Mouse (Mus musculus) stomach, postnatal 0 days (tissue): ENCODE data around the gene Olfr209.

Source experiments
- CTCF ChIP-seq: IDR thresholded peaks from 2 replicates; pipeline ENCODE4 v1.5.1; 2016; ENCODE audit warnings: antibody characterized with exemption, low read depth, mild to moderate bottlenecking, moderate library complexity
- EP300 ChIP-seq: optimal IDR thresholded peaks from 2 replicates; pipeline ENCODE3; 2016; ENCODE audit warnings: antibody characterized with exemption

DNA sequence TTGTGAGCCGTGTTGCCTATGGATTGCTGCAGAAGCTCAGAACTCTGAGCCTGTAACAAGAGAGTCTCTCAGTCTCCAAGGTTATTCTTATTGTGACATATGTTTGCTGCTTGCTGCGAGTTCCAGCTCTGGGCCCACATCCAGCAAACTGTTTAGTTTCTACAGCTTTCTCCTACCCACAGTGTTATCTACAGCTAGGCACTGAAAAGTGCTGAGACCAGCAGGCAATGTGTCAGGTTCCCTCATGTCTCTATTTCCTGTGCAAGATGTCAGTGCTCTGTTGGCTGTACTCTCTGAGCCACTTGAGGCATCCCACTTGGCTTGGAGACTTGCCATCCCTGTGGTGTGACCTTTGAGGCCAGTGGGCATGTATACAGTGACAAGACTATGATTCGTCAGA, 29.5 kb upstream of the Olfr209 start:
- TF ChIP-seq EP300 (no peak), CTCF (no peak)
